Mouse (Mus musculus): ENCODE results near the gene Tns1. TPM values are rescaled to one million over a fixed set of nuclear protein-coding genes. Genes with fewer than 3 reads are reported as not detected.

Gene Tns1
- polyA plus RNA-seq, 1 experiment from 2014 or later = 23.1 TPM

DNA sequence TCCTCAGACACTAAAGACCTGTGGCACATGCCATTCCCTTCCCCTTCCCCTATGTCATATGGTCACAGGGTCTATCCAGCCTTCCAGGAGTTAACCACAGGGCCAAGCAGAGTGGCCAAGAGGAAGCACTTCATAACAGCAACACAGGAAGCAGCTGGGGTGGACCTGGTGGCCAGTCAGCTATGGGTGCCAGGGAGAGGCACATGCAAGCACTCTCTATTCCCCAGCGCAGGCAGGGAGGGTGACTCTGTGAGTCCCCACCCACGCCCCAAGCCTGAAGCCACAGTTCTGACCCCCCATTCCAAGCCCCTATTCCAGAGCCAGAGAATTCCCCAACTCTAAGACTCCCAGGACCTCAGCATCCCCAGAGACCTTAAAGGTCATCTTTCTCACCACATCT lies 89.5 kb downstream of the Tns1 start:
- H3K4me2 ChIP-seq (replicated peaks) = 0 out of 2 replicates have a peak overlapping the region, but pooled peaks have one; percentile 89
- ATAC-seq = no peak

GRCm38 (mm10) chr1:74034211-74034610 lies 90.0 kb downstream of the Tns1 start:
- H3K27ac ChIP-seq = no peak overlapping the region
- no peak for ATAC-seq
- H3K9me3 ChIP-seq = no peaks in the 10 kb centered on the region
- H3K4me3 ChIP-seq (replicated peaks) = no peak overlapping the region
- H3K27me3 ChIP-seq (replicated peaks) = no peaks in the 10 kb centered on the region
- no peak overlapping the region for H3K9ac ChIP-seq
- H3K36me3 ChIP-seq = no peaks in the 10 kb centered on the region
- no peak overlapping the region for H3K4me2 ChIP-seq (replicated peaks)
- peaks cover 44% of the 10 kb centered on the region for H3K4me1 ChIP-seq (replicated peaks)

More for the DNA sequence above, 89.5 kb downstream of the Tns1 start:
- H3K9ac ChIP-seq = no peak overlapping the region
- H3K36me3 ChIP-seq = no peaks in the 10 kb centered on the region
- WGBS = 53% methylated on average over 2 of the region's 2 CpGs
- no peak overlapping the region for H3K27ac ChIP-seq
- H3K4me1 ChIP-seq (replicated peaks) = peaks cover 38% of the 10 kb centered on the region
- no peaks in the 10 kb centered on the region for H3K9me3 ChIP-seq
- no peaks in the 10 kb centered on the region for H3K27me3 ChIP-seq (replicated peaks)
- no peak overlapping the region for H3K4me3 ChIP-seq (replicated peaks)

DNA sequence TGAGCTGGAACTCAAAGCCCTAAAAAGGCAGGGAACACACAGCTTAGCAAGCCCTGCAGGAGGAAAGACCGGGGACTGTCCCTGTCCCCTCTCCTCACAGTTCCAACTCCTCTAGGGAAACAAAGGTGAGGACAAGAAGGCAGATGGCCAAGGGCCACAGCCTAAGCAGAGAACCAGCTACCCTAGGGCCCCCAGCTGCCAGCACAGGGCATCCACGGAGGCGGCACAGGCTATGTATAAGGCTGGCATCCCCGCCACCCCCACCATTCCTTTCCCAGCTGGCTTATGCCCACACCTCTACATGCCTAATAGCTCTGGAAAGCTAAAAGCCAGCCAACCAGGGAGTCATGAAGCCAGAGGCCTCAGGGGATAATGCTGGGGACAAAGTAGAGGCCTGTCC lies 90.8 kb downstream of the Tns1 start:
- Histone ChIP-seq H3K27ac (no peak overlapping the region), H3K27me3 (replicated peaks) (no peaks in the 10 kb centered on the region), H3K4me3 (replicated peaks) (no peak overlapping the region), H3K36me3 (no peaks in the 10 kb centered on the region), H3K4me2 (replicated peaks) (no peak overlapping the region), H3K9me3 (no peaks in the 10 kb centered on the region), H3K9ac (no peak overlapping the region), H3K4me1 (replicated peaks) (peaks cover 51% of the 10 kb centered on the region)
- 89% methylated on average over 4 of the region's 4 CpGs for WGBS
- no peak for ATAC-seq

GRCm38 (mm10) chr1:74032966-74033365 lies 91.3 kb downstream of the Tns1 start:
- H3K9ac ChIP-seq = no peak overlapping the region
- H3K27ac ChIP-seq = no peak overlapping the region
- 88% methylated on average over 5 of the region's 5 CpGs for WGBS
- no peak overlapping the region for H3K4me3 ChIP-seq (replicated peaks)
- peaks cover 54% of the 10 kb centered on the region for H3K4me1 ChIP-seq (replicated peaks)
- H3K36me3 ChIP-seq = no peaks in the 10 kb centered on the region
- H3K9me3 ChIP-seq = no peaks in the 10 kb centered on the region
- no peak for ATAC-seq
- no peaks in the 10 kb centered on the region for H3K27me3 ChIP-seq (replicated peaks)
- no peak overlapping the region for H3K4me2 ChIP-seq (replicated peaks)

- ATAC-seq = no peak
- Histone ChIP-seq H3K27ac (peak overlapping the region; percentile 71), H3K4me2 (replicated peaks) (no peak overlapping the region), H3K27me3 (replicated peaks) (no peaks in the 10 kb centered on the region), H3K36me3 (no peaks in the 10 kb centered on the region), H3K4me3 (replicated peaks) (no peak overlapping the region), H3K9ac (no peak overlapping the region), H3K9me3 (no peaks in the 10 kb centered on the region), H3K4me1 (replicated peaks) (peaks cover 57% of the 10 kb centered on the region)
- 67% methylated on average over 9 of the region's 9 CpGs for WGBS
These were observed 92.3 kb downstream of the Tns1 start for GRCm38 (mm10) chr1:74031771-74032609.

DNA sequence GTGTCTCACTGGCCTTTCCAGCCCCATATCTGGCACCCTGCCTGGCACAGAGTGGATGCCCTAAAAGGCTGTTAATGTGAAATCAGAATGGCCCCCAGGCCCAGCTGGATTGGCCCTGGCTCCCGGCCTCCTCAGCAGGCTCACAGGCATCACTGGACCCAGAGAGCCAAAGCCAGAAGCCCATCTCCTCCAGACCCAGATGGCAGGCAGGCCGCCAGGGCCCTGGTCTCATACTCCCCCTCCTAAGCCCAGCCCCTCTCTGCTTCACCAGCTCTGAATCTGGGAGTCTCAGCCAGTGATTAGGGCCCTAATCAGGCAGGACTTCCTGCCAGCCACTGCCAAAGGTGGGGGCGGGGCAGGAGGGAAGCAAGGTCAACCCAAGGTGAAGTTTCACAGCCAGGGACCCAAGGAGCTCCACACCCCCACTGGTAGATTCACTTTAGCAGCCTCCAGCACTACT lies 93.3 kb downstream of the Tns1 start:
- Histone ChIP-seq H3K4me1 (replicated peaks) (peaks cover 56% of the 10 kb centered on the region), H3K4me3 (replicated peaks) (no peak overlapping the region), H3K27ac (peak overlapping the region; percentile 71), H3K27me3 (replicated peaks) (no peaks in the 10 kb centered on the region), H3K36me3 (no peaks in the 10 kb centered on the region), H3K9me3 (no peaks in the 10 kb centered on the region), H3K4me2 (replicated peaks) (no peak overlapping the region), H3K9ac (no peak overlapping the region)
- peak; percentile 56 for ATAC-seq
- WGBS = 30% methylated on average over 3 of the region's 3 CpGs

DNA sequence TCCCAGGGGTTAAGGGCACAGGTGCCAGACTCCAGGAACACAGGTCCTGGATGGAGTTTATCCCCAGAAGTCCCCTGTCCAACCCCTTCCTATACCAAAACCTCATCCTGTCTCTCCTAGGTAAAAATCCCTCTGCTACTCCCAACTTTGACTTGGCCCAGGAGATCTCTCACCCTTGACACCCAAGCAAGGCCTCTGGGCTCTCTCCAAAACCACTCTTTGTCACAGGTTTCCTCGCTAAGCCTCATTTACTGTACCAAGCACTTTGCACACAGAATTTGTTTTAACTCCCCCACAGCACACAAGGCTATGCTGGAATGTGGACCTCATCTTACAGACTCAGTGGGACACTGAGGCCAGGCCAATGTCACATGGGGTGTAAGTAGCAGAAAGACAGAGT lies 94.0 kb downstream of the Tns1 start:
- Histone ChIP-seq H3K4me2 (replicated peaks) (no peak overlapping the region), H3K27me3 (replicated peaks) (no peaks in the 10 kb centered on the region), H3K9me3 (no peaks in the 10 kb centered on the region), H3K9ac (no peak overlapping the region), H3K4me1 (replicated peaks) (peaks cover 58% of the 10 kb centered on the region), H3K36me3 (no peaks in the 10 kb centered on the region), H3K27ac (peak overlapping the region; percentile 71; the same call in 1 of the 2 replicates), H3K4me3 (replicated peaks) (no peak overlapping the region)
- no peak for ATAC-seq
- WGBS = 66% methylated on average over 1 of the region's 1 CpGs

- H3K4me3 ChIP-seq (replicated peaks) = no peak overlapping the region
- ATAC-seq = no peak
- 80% methylated on average over 3 of the region's 3 CpGs for WGBS
- no peaks in the 10 kb centered on the region for H3K9me3 ChIP-seq
- no peak overlapping the region for H3K27ac ChIP-seq
- H3K36me3 ChIP-seq = no peaks in the 10 kb centered on the region
- no peaks in the 10 kb centered on the region for H3K27me3 ChIP-seq (replicated peaks)
- H3K4me2 ChIP-seq (replicated peaks) = no peak overlapping the region
- H3K9ac ChIP-seq = no peak overlapping the region
- H3K4me1 ChIP-seq (replicated peaks) = peaks cover 65% of the 10 kb centered on the region
These were observed 94.6 kb downstream of the Tns1 start for GRCm38 (mm10) chr1:74029669-74030068.

DNA sequence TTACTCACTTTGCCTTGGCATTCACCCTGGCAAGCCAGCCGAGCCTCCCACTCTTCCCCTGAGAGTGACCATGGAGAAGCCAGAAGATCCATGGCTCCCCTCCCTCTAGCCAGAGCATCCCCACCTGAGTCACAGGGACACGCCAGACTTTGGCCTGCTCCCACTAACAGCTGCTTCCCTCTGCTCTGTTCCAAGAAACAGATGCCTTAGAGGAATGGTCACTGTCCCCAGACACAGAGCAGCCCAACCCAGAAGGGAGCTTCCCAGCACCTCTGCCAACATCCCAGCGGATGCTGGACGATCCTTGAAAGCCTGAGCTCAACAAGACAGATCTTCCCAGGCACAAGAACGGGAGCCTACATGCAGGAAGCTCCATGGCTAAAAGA lies 95.4 kb downstream of the Tns1 start:
- Histone ChIP-seq H3K4me1 (replicated peaks) (peaks cover 71% of the 10 kb centered on the region), H3K27me3 (replicated peaks) (no peaks in the 10 kb centered on the region), H3K36me3 (no peaks in the 10 kb centered on the region), H3K9ac (no peak overlapping the region), H3K27ac (no peak overlapping the region), H3K4me2 (replicated peaks) (no peak overlapping the region), H3K4me3 (replicated peaks) (no peak overlapping the region), H3K9me3 (no peaks in the 10 kb centered on the region)
- no peak for ATAC-seq
- 60% methylated on average over 5 of the region's 5 CpGs for WGBS

DNA sequence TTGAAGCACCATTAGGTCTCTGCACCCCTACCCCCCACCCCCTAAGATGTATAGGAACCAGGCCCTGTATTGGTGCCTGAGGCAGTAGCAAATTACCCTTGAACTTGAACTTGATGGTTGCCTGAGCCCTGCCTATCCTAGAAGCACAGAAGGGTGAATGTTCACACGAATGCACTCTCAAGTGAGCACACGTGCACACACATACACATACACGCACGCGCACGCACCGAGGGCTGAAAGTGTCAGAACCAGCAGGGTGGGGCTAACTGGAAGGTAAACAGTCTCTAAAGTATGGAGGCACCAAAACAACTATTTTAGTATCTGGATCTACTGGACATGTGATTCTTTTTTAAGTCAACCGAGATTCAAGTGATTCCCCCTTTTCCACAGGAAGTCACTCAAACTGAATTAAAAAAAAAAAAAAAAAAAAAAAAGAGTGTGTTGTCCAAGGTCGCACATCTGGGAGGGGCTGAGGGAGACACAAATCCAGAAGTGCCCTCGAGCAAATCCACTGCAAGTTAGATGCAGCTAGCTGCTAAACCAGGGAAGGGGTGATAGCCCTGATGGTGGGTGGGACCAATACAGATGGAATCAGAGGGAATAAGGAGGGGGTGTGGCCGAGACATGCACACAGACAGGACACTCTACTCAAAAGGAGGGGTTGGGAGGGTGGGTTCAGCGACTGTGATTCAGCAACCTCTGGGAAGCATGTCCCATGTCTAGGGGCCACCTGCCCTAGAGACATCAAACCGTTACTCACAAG lies 96.0 kb downstream of the Tns1 start:
- no peaks in the 10 kb centered on the region for H3K36me3 ChIP-seq
- peak overlapping the region; percentile 91 for H3K27ac ChIP-seq
- WGBS = 69% methylated on average over 13 of the region's 13 CpGs
- H3K4me1 ChIP-seq (replicated peaks) = peaks cover 71% of the 10 kb centered on the region
- peak overlapping the region; percentile 19; the same call in 1 of the 2 replicates for H3K4me2 ChIP-seq (replicated peaks)
- H3K9me3 ChIP-seq = no peaks in the 10 kb centered on the region
- ATAC-seq = no peak
- H3K27me3 ChIP-seq (replicated peaks) = no peaks in the 10 kb centered on the region
- no peak overlapping the region for H3K4me3 ChIP-seq (replicated peaks)
- no peak overlapping the region for H3K9ac ChIP-seq

- H3K36me3 ChIP-seq = no peaks in the 10 kb centered on the region
- WGBS = 31% methylated on average over 11 of the region's 11 CpGs
- H3K9me3 ChIP-seq = no peaks in the 10 kb centered on the region
- ATAC-seq = 0 out of 2 replicates have a peak, but pooled peaks have one; percentile 15
- peak overlapping the region; percentile 91 for H3K27ac ChIP-seq
- H3K27me3 ChIP-seq (replicated peaks) = no peaks in the 10 kb centered on the region
- peak overlapping the region; percentile 10; the same call in 1 of the 2 replicates for H3K9ac ChIP-seq
- peak overlapping the region; percentile 19; the same call in 1 of the 2 replicates for H3K4me2 ChIP-seq (replicated peaks)
- H3K4me3 ChIP-seq (replicated peaks) = no peak overlapping the region
- peaks cover 74% of the 10 kb centered on the region for H3K4me1 ChIP-seq (replicated peaks)
These were observed 96.6 kb downstream of the Tns1 start for GRCm38 (mm10) chr1:74027559-74028091.

DNA sequence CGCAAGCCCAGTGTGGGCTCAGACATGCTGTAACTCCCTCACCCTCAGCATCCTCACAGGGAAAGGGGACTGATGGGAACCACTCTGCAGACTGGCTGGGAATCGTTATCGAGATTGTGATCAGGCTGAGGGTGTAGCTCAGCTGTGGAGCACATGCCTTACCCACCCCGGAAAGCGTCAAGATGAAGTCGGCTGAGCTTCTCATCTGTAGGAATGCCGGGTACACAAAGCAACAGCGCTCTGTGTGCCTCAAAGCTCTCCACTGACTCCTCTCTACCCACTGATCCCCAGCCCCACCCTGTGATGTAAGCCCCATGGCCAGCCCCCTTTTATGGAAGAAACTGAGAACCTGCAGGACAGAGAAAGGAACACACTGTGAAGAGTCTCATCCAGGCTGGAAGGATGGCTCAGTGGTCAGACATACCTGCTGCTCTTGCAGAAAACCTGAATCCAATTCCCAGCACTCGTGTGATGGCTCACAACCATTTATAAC lies 97.5 kb downstream of the Tns1 start:
- 54% methylated on average over 9 of the region's 9 CpGs for WGBS
- Histone ChIP-seq H3K27ac (0 out of 2 replicates have a peak overlapping the region, but pooled peaks have one; percentile 32), H3K36me3 (no peaks in the 10 kb centered on the region), H3K27me3 (replicated peaks) (no peaks in the 10 kb centered on the region), H3K9ac (0 out of 2 replicates have a peak overlapping the region, but pooled peaks have one; percentile 3), H3K4me3 (replicated peaks) (no peak overlapping the region), H3K4me2 (replicated peaks) (no peak overlapping the region), H3K9me3 (no peaks in the 10 kb centered on the region), H3K4me1 (replicated peaks) (peaks cover 69% of the 10 kb centered on the region)
- no peak for ATAC-seq
